Mouse (Mus musculus) heart, adult 2 months (tissue): ENCODE results near the gene Prrx1.

Experiments
- CTCF ChIP-seq: fragments of 200-600 bp; IDR thresholded peaks from 2 replicates; pipeline ENCODE4 v1.8.1; 2022; ENCODE audit warnings: antibody characterized with exemption, mild to moderate bottlenecking, moderate library complexity
- POLR2A ChIP-seq: fragments of 200-500 bp; IDR thresholded peaks from 2 replicates; pipeline ENCODE4 v1.6.1; 2011; ENCODE audit warnings: mild to moderate bottlenecking, low read depth, low read length, control low read depth; ENCODE audit not compliant: insufficient read depth

- TF ChIP-seq CTCF (no peak), POLR2A (no peak)
These were observed 4.0 kb downstream of the Prrx1 start for GRCm38 (mm10) chr1:163309466-163309865.
